Mouse (Mus musculus) Muller cell, postnatal 12 days (primary cell): ENCODE measurements around the gene Myo1g.
A peak's percentile ranks its signal among the peaks of the same experiment; 100 is the strongest.

Source experiments
- DNase-seq: peaks from one replicate; pipeline ENCODE4 v3.0.0-alpha.2; 2015; ENCODE audit errors: inconsistent ontology term

Myo1g gene

DNA sequence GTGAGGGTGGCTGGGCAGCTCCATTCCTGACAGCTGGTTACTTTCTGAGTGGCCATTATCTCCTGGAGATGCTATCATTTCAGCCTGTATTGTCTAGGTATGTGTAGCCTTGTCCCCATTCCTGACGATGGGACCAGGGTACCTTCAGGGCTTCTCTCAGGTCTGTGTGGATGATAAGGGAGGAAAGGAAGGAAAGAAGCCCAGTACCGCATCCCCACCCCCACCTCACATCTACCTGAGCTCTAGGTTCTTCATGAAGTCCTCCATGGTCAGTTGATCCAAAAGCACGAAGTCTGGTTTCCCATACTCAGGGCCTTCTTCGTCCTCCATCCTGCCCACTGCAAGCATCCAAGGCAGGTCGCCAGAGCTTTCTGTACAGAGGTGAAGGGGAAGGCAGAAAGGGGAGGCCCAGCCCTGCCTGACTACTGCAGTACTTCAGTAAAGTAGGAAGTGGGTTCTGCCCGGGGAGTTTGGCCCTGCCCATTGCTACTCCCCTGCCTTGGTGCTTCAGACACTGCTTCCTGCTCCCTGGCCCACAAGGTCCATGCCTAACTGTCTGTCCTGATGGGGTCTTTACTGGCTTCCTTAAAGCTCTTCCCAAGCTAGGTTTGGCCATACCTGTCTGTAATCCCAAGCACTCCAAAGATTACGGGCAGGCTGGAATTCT lies at the start of gene Myo1g:
TSS of gene Myo1g (minus strand) at position 459 of the 667 bp plus-strand sequence.
- DNase-seq: no peak

DNA sequence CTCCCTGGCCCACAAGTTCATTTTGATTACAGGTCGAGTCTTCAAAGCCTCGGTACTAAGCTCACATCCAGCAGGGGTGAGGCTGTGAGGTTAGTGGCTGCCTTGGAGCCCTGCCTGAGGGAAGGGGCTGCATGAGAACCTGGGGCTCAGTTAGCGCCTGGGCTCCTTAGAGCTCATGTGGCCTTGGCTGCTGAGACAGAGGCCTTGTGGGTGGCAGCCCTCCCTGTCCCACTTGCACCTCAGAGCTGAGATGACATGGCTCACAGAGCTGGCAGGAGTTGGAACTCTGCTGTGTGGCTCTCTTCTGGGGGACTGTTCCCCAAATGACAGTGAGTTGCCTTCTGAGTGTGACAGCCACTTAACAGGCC lies 48.6 kb upstream of the Myo1g start:
- no peak for DNase-seq

DNA sequence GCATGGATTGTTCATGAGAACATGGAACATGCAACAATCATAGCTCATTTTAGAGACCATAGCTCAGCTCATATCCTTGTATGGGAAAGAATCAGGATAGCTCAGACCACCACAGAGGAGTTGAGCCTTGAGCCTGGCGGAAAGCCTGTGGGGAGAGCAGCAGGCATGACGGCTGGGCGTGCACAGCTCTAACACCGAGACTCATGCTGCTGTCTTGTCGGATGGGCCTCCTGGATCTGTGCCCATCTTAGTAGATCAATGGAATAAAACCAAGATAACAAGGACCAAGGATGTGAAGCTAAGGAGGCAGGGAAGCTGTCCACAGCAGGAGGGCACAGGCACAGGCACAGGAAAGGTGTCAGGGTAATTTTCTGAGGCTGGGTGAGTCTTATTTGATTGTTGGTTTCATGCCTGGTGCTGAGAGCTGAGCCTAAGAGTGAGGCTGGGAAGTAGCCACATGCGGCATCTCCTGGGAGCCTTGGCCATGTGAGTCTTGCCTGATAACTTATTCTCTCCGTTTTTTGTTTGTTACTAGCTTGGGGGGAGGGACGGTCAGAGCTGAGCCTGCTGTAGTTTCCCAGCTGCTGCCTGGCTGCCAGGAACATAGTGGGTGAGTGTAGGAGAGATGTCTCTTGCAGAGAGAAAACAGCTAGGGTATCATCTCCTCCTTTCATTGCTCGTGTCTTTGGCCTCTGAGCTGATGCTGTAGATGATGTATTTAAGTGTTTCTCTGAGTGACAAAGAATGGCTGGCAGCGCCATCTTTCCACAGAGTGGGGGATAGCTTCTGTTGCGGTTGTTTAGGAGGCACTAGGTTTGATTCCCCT lies 48.0 kb upstream of the Myo1g start:
- peak; percentile 20 for DNase-seq

DNA sequence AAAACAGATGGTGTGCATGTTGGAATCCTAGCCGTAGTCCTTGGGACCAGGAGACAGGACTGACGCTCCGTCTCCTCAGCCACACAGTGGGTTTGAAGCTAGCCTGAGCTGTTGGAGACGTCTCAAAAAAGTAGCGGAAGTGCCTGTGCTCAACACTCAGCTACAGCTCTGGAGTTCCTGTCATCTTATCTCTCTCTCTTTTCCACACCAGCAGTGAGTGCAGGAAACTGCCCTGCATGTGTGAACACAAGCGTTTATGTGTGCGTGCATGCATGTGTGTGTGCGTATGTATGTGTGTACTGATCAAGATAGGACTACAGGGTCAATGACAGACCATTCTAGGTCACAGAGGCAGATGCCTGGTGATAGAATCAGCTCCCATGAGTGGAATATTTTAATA lies 47.2 kb upstream of the Myo1g start:
- DNase-seq: no peak

DNA sequence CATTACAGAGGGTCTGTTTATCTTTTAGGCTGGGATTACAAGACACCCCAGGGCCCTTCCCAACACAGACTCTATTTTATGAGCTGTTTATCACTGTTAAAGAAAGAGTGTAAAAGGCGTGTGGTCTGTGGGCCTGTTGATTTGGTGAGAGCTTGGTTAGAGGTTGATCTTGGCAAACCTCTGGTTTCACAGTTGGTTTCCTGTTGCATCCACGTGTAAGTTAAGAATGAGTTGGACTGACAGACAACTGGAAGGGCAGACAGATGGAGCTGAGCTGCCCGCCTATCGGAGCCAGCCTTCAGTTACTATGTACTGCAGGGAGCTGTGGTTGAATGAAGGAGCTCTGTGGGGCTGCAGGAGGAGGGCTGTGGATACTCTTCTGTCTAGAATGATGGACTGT lies 45.7 kb upstream of the Myo1g start:
- no peak for DNase-seq

DNA sequence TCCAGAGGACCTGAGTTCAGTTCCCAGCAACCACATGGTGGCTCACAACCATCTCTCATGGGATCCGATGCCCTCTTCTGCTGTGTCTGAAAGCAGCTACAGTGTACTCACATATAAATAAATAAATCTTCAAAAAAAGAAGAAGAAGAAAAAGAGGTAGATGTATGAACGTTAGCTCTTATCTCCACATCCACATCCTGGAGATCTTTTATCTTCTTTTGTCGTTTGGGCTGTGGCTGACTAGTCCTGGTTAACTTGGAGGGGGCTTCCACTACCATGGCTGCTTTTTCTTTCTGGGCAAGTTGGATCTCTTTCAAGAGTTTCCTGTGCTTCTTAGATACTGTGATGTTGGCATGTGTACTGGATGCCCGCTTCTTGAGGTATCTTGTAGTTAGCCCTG lies 42.4 kb upstream of the Myo1g start:
- DNase-seq: no peak

DNA sequence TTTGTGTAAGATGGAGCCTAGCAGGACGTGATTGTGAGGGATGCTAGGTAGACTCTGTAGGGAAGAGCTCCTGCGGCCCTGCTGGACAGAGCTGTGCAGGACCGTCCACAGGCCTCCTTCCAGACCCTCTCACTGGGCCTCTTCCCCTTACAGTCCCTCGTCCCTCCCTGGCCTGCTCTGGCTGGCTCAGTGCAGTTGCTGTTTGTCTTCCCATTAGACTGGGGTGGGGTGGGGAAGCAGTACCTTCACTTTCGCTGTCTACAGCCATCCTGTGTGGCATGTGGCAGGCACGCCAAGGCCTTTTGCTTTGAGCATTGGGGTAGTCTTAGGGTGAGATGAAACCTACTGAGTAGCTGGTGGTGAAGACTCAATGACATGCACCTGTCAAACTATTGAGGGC lies 41.6 kb upstream of the Myo1g start:
- DNase-seq: no peak

DNA sequence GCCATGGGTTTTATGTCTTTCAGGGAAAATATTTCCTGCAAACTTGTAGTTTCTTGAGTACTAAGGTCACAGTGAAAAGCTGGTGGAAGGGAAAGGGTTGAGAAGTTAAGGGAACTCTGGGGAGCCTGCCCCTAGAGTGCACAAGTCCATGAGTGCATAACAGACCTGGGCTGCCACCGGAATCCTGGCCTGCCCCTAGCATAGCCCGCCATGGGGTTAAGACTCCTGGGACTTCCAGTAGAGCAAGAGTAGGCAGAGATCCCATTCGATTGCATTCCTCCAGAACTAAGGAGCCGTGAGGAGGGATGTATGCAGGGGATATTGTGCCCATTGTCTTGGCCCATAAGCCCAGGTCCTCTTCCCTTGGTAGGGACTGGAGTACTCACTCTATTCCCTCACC lies 40.7 kb upstream of the Myo1g start:
- DNase-seq: no peak

DNA sequence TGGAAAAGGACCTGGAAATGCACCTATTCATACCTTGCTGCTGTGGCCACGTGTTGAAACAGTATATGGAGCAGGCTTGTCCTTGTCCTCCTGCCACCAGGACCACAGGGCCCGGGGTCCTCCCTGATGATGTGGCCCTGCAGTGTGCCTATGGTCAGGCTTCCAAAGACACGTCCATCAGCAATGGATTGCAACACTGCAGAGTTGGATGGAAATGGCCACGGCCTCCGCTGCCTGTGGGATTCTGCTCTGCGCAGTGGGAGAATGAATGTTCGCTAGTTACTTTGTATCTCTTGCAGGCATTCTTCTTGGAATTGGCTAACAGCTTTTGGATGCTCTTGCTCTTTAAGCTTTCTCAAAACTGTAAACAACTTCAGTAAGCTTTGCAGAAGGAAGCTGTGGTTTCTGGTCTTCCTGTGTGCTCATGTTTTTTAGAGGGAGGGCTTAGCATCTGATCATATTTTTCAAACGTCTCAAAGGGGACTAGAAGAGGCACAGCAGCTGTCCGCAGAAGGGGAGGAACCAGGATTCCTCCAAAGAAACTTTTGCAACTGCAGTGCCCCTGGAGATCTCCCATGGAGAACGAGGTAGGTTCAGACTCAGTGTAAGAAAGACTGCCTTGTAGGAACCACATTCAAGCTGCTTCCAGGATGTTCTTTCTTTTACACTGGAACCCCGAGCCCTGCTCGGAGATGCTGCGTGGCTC lies 40.0 kb upstream of the Myo1g start:
- DNase-seq: no peak

DNA sequence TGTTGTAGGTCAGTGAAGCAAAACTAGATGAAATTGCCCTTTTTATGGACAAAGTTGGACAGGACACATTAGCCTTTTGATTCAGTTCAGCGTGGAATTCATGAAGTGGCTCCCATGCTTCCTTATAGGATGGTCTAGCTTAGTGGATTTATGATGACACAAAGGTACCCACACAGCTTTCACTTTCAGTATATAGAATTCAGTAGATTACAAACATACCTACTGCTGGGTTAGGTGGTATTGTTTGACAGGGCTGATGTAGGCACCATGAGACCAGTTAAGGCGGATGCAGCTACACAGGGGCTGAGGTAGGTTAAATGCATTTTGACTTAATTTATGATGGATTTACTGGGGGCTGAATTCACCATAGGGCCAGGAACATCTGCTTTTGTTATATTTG lies 39.2 kb upstream of the Myo1g start:
- no peak for DNase-seq

DNA sequence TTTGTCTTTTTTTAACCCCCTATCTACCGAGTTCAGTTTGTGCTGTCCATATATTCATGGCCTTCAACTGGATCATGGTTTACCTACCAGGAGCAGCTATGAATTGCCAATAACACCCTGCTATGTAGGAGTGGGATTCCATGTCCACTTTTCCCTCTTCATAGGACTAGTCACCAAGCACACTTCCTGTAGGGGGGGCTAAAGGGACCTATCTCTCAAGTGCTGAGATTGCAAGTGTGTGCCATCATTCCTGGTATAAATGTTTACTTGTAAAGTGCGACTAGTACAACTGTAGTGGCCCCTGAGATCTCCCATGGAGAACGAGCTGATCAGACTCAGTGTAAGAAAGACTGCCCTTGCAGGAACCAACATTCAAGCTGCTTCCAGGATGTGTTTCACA lies 37.5 kb upstream of the Myo1g start:
- DNase-seq: no peak

DNA sequence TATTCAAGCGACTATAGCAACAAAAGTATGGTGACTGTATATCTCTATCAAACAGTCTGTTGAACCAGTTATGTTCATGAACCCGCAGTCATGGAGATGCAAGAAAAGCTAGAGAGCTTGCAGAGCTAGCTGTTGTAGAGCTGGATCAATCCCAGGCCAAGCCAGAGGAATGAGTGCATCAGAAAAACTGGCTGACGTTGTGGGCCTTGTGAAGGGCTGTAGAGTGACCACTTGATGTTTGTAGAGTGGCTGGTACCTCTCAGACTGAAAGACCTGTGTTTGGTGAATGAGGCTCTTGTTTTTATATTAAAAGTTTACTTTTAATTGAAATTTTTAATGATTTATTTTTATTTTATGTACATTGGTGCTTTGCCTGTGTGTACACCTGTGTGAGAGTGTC lies 29.4 kb upstream of the Myo1g start:
- DNase-seq: no peak

DNA sequence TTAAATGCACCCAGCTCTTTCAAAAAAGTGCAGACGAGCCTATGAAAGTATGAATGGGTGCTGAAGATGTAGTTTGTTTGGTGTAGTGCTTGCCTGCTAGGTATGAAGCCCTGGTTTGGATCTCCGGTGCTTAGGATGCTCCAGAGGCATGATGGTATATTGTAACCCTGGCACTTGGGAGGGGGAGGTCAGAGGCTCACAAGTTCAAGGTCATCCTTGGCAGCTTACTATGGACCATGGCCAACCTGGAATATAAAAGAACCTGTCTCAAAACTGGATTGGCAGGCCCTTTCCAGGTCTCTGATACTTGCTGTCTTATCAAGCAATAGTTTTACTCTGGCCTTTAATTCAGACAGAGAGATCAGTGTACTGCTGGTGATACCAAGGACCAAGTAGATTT lies 29.0 kb upstream of the Myo1g start:
- no peak for DNase-seq

DNA sequence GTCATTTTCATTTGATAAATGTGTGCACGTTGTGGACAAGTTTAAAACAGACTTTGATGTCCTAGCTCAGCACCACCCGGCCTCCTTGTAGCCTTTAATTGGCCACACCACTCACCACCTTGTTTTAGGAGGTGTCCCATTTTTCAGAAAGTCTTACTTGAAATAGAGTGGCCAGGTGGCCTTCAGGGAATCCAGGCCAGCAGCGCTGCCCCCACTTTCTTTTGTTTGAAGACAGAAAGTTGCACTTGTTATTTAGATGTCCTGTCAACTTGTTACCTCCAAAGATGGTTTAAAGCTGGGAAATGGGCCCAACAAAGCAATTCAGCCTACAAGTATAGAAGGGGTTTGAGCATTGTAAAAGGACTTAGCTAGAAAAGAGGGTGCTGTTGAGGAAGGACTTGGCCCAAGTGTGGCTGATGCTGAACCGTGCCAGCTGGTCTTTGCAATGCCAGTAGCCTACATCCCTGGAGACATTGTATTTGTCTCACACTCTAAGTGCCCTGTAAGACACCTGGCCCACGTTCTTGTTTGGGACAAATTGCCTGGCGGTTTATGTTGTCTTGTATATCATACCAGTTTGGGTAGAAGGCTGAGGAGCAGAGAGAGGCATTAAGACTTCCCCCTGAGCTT lies 27.0 kb upstream of the Myo1g start:
- peak; percentile 30 for DNase-seq

DNA sequence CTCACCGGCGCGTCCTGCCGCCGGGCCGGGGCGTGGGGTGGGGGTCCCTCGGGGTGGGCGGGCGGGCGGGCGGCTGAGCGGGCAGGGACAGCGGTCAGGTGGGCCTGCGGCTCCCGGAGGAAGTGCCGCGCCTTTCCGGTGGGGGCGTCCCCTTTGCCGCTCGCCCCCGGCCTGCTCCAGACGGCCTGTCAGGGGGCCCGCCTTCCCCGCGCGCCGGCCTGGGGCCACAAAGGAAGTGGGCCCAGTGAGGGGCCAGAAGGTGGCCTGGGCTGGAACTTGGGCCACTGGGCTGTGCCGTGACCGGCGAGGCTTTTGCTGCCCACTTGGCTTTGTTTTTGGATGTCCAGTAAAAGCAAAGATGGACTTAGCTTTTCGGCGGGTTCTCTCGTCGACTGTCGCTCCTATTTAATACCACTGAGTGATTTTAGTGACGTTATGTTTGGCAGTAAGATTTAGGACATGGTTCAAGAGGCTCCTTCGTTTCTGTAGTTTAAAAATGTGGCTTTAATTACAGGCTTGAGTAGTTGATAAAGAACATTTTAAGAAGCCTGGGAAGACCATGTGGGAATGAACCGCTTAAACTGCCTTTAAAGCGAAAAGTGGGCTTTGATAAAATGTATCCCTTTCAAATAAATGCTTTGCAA lies 26.4 kb upstream of the Myo1g start:
- DNase-seq: peak; percentile 78

DNA sequence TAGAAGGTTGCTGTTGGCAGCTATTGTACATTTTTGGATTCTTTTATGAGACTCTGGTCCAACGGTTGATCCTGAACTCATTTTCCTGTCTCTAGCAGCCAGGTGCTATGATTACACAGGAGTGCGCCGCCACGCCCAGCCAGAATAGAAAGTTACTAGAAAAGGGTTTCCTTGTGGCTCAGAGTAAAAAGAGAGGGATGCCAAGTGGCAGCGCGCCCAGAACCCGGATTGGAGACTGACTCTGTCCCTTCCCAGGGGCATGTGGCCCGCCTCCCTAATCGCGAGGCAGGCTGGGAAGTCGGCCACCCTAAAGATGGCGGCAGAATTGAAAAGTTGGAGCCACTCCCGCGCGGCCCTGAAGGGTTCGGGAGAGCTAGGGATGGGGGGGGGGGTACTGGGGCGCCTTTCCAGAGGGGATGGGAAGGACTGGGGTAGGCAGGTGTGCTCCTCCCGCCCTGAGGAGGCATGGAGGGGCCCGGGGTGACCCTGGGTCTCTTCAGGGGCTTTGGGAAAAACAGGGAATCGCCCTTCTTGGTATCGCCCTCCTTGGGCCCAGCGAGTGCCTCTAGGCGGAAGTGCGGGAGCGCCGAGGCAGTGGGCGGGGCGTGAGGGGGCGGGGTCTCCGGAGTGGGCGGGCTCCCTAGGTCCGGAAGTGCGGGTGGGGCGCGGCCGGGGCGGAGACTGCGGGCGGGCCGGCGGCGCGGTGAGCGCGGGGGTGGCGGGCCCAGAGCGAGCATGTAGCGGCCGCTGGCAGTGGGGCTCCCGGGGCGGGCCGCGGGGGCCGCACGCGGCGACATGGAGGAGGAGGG lies 25.6 kb upstream of the Myo1g start, which contains the start of gene Ccm2:
TSS of gene Ccm2 (plus strand) at position 683 of the 809 bp plus-strand sequence.
- DNase-seq: peak; percentile 99

DNA sequence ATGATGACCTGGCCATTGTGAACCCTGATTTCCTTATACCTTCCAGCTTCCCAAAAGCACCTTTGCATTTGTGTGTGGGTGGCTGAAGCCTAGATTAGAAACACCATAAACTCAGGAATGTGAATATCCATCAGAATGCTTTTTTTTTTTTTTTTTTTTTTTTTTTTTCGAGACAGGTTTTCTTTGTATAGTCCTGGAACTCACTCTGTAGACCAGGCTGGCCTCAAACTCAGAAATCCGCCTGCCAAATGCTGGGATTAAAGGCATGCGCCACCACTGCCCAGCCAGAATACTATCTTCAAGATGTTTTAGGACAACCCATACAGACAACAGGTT lies 25.1 kb upstream of the Myo1g start:
- DNase-seq: no peak

DNA sequence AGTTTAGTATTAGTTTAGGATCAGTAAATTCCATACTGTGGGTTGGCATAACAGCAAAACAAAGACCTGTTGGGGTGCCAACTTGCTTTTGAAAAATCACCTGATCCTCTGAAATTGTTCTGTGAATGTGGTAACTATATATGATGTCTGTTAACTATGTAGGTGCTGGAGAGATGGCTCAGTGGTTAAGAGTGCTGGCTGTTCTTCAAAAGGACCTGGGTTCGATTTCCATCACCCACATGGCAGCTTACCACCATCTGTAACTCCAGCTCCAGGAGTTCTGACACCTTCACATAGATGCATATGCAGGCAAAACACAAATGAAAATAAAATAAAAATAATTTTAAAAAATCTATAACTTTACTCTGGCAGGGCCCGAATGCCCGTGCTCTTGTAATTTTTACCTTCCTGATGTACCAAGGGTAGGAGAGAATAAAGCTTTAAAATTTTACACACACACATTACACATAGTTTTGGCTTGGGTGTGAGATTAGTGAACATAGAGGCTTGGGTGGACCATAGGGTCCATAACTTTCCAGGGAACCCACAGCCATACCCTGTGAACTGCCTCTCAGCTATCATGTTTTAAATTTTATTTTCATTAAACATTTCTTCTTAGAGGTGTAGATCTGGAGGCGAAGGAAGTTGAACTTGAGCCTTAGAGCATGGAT lies 24.6 kb upstream of the Myo1g start:
- DNase-seq: no peak

DNA sequence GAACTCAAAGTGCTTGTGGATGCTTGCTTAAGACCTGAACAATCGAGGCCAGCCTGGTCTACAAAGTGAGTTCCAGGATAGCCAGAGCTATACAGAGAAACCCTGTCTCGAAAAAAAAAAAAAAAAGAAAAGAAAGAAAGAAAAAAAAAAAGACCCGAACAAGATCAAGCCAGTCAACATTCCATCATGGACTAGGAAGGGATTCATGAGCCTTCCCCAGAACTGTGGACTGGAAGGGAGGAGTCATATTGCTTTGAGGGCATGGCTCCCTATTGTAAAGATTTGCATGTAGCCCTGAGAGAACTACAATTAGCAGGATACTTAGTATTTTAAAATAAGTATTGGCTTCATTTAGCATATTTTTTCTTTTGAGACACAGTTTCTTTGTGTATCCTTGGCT lies 23.9 kb upstream of the Myo1g start:
- no peak for DNase-seq

DNA sequence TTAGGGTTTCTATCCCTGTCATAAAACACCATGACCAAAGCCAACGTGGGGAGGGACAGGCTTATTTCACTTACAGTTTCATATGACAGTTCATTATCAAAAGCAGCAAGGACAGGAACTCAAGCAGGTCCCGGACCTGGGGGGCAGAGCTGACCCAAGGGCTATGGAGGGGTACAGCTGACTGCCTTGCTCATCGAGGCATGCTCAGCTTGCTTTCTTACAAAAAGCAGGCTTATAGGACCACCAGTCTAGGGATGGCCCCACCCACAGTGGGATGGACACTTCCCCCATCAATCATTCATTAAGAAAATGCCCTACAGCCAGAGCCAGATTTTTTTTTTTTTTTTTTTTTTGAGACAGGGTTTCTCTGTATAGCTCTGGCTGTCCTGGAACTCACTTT lies 10.0 kb upstream of the Myo1g start:
- DNase-seq: no peak

DNA sequence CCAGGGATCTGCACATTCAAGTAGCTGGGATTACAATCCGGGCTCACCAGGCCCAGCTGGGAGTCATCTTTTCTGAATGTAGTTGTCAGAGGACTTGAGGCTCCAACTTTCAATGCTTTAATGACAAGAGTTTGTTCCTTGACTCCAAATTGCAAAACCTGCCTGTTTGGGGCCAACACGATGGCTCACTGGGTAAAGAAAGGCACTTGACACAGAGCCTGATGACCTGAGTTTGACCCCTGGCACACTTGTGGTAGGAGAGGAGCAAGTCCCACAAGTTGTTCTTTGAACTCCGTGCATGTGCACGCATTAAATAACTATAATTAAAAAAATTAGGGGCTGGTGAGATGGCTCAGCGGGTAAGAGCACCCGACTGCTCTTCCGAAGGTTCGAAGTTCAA lies 9.2 kb upstream of the Myo1g start:
- DNase-seq: no peak
